Mouse (Mus musculus) heart, embryonic 10.5 days (tissue): Measurements from ENCODE around the gene Rab17. TPM values are rescaled to one million over a fixed set of nuclear protein-coding genes. Genes with fewer than 3 reads are reported as not detected.

ENCODE experiments used
- DNase-seq: peaks from one replicate; pipeline ENCODE4 v3.0.0-alpha.2; 2017; ENCODE audit warnings: low spot score
- H3K27ac ChIP-seq: fragments of 300-500 bp; sonication (generic); 2 replicates; pipeline ENCODE4 v1.5.1; 2016; ENCODE audit warnings: mild to moderate bottlenecking
- H3K27me3 ChIP-seq: fragments of 300-500 bp; sonication (generic); 2 replicates; pipeline ENCODE4 v1.6.1; 2016; ENCODE audit warnings: mild to moderate bottlenecking; ENCODE audit not compliant: poor library complexity, insufficient read depth, severe bottlenecking
- H3K36me3 ChIP-seq: fragments of 300-500 bp; sonication (generic); 2 replicates; pipeline ENCODE4 v1.6.1; 2016; ENCODE audit warnings: mild to moderate bottlenecking, moderate library complexity
- H3K4me1 ChIP-seq: fragments of 300-500 bp; sonication (generic); 2 replicates; pipeline ENCODE4 v1.6.1; 2016; ENCODE audit warnings: mild to moderate bottlenecking
- H3K4me3 ChIP-seq: fragments of 300-500 bp; sonication (generic); 2 replicates; pipeline ENCODE4 v1.5.1; 2016; ENCODE audit warnings: mild to moderate bottlenecking, moderate library complexity
- H3K9me3 ChIP-seq: fragments of 300-500 bp; sonication (generic); 2 replicates; pipeline ENCODE4 v1.6.1; 2016; ENCODE audit warnings: mild to moderate bottlenecking, moderate library complexity
- WGBS: fragments of 180-500 bp; shearing (Covaris S2); methylation state at CpG from one replicate; pipeline ENCODE4 v1.1.7; 2016; 5-methylcytosine and 5-hydroxymethylcytosine counted together
- polyA plus RNA-seq: library from polyadenylated mRNA; unstranded; fragments of >200 nt; fragmentation: Nextera tagmentation; extraction: Ambion mirVana; gene quantifications from 2 replicates; pipeline ENCODE4 v1.2.1, GENCODE M21; 2016

Rab17 gene
- polyA plus RNA-seq, 1 experiment from 2014 or later = 0.94 TPM

GRCm38 (mm10) chr1:90914948-90915569, 54.4 kb downstream of the Rab17 start, which contains the start of gene Mlph:
Gene Mlph, plus strand, starts transcription at chr1:90915085.
- no peak for DNase-seq
- 0 out of 2 replicates have a peak, but pooled peaks cover 2% of the 10 kb centered on the region for H3K36me3 ChIP-seq
- H3K27me3 ChIP-seq = peaks cover 34% of the 10 kb centered on the region
- H3K9me3 ChIP-seq = peaks cover 6% of the 10 kb centered on the region
- peaks cover 32% of the 10 kb centered on the region for H3K4me1 ChIP-seq
- peak within 1 kb of the TSS; percentile 52 for H3K4me3 ChIP-seq
- peak within 1 kb of the TSS; percentile 79 for H3K27ac ChIP-seq
- 16% methylated on average over 18 of the region's 18 CpGs for WGBS

DNA sequence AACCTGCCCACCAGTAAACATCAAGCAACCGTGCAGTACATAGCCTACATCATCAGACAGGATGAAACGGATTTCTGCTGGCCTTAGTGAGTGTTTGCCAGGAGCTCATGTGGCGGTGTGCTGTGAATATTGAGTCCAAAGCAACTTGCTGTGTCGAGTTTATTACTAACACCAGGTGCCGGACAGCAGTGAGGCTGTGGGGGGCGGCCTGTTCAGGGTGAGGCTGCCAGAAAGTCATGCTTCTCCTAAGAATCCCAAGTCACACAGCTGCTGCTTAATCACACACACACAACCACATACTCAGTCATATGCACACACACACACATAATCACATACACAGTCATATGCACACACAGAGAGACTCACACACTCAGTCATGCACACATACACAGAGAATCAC, 56.2 kb downstream of the Rab17 start:
- Histone ChIP-seq H3K36me3 (no peaks in the 10 kb centered on the region), H3K27me3 (peaks cover 43% of the 10 kb centered on the region), H3K4me1 (peaks cover 34% of the 10 kb centered on the region), H3K9me3 (no peaks in the 10 kb centered on the region), H3K4me3 (no peak overlapping the region), H3K27ac (no peak overlapping the region)
- 73% methylated on average over 6 of the region's 6 CpGs for WGBS
- no peak for DNase-seq

DNA sequence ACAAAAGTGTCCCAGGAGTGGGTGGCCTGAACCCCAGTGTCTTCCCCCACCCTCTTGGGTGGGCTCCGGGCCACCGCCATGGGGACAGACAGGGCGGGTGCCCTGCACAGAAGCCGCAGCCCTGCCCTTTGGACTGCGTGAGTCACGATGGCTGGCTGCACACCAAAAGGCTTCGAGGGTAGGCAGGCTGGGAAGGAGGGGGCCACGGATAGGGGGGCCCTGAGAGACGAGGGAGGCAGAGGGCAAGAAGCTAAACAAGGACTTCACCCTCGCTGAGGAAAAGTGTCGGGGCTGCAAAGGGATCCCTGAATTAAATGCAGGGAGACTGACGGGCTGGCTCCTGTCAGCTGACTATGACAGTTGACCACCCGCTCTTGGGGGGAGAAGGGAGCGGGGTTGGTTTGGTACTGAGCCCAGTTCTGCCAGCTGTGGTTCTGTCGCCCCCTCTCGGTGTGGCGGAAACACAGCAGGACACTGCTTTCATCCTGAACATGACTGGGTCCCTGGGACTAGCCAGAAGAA, 59.8 kb downstream of the Rab17 start:
- 45% methylated on average over 17 of the region's 17 CpGs for WGBS
- Histone ChIP-seq H3K4me3 (no peak overlapping the region), H3K9me3 (no peaks in the 10 kb centered on the region), H3K4me1 (peaks cover 7% of the 10 kb centered on the region), H3K27me3 (peaks cover 37% of the 10 kb centered on the region), H3K27ac (no peak overlapping the region), H3K36me3 (no peaks in the 10 kb centered on the region)
- DNase-seq = no peak

DNA sequence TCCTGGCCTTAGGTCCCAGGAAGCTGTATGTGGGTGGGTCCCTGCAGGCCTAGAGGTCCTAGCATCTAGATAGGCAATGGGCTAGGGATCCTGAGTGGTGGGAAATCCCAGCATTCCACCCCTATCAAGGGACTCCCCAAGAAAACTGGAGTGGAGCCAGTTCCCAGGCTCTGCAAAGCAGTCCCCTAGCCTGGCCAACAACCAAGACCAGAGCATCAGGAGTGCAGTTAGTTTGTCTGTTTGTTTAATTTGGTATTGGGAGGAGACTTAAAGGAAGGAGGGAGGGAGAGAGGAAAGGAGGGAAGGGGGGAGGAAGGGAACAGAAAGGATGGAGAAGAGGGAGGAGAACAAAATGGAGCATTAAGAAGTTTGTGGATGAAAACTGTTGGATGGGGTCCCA, 60.3 kb downstream of the Rab17 start:
- Histone ChIP-seq H3K27ac (peak overlapping the region; percentile 16; the same call in 1 of the 2 replicates), H3K9me3 (no peaks in the 10 kb centered on the region), H3K4me1 (0 out of 2 replicates have a peak, but pooled peaks cover 4% of the 10 kb centered on the region), H3K27me3 (peaks cover 33% of the 10 kb centered on the region), H3K4me3 (no peak overlapping the region), H3K36me3 (no peaks in the 10 kb centered on the region)
- no peak for DNase-seq

Other genes starting within 250 kb of the Rab17 start
- gene Col6a3, start 125.7 kb downstream of the Rab17 start, polyA plus RNA-seq = 1.6 and 4.6 TPM in 2 replicates
- 0.26 and 0.53 TPM in 2 replicates for gene Mlph, start 54.6 kb downstream of the Rab17 start, polyA plus RNA-seq
- not detected in 2 replicates for gene Prlh, start 16.6 kb downstream of the Rab17 start, polyA plus RNA-seq
- gene Lrrfip1, start 29.1 kb upstream of the Rab17 start, polyA plus RNA-seq = 91.6 and 129 TPM in 2 replicates
- gene Rbm44, start 175.4 kb upstream of the Rab17 start, polyA plus RNA-seq = 1.3 and 2.9 TPM in 2 replicates
- gene Ramp1, start 210.2 kb upstream of the Rab17 start, polyA plus RNA-seq = 16.8 and 24.9 TPM in 2 replicates